Mouse (Mus musculus): ENCODE data around the gene 1110065P20Rik.

1110065P20Rik gene

GRCm38 (mm10) chr4:124850933-124851658 is at the start of gene 1110065P20Rik:
Gene 1110065P20Rik, minus strand, starts transcription at chr4:124851196.
- DNase-seq (ENCODE audit: low read depth, low spot score), result peak; percentile 31

GRCm38 (mm10) chr4:124899906-124900305 is 48.9 kb upstream of the 1110065P20Rik start:
- DNase-seq (ENCODE audit: low read depth, low spot score), result no peak

- DNase-seq (ENCODE audit: low read depth, low spot score), result no peak
These were observed 47.4 kb upstream of the 1110065P20Rik start for GRCm38 (mm10) chr4:124898428-124898827.

GRCm38 (mm10) chr4:124894508-124895428 is 43.8 kb upstream of the 1110065P20Rik start:
- no peak for DNase-seq (ENCODE audit: low read depth, low spot score)

GRCm38 (mm10) chr4:124893769-124894168 is 42.8 kb upstream of the 1110065P20Rik start:
- DNase-seq (ENCODE audit: low read depth, low spot score), result no peak

GRCm38 (mm10) chr4:124890831-124891230 is 39.8 kb upstream of the 1110065P20Rik start:
- no peak for DNase-seq (ENCODE audit: low read depth, low spot score)

- no peak for DNase-seq (ENCODE audit: low read depth, low spot score)
These were observed 38.9 kb upstream of the 1110065P20Rik start for GRCm38 (mm10) chr4:124889935-124890334.

- no peak for DNase-seq (ENCODE audit: low read depth, low spot score)
These were observed 37.7 kb upstream of the 1110065P20Rik start for GRCm38 (mm10) chr4:124888702-124889101.

- no peak for DNase-seq (ENCODE audit: low read depth, low spot score)
These were observed 31.2 kb upstream of the 1110065P20Rik start for GRCm38 (mm10) chr4:124882151-124882729.

GRCm38 (mm10) chr4:124881341-124881908 is 30.4 kb upstream of the 1110065P20Rik start:
- no peak for DNase-seq (ENCODE audit: low read depth, low spot score)

- no peak for DNase-seq (ENCODE audit: low read depth, low spot score)
These were observed 29.6 kb upstream of the 1110065P20Rik start, which contains the start of gene Epha10 for GRCm38 (mm10) chr4:124880599-124880998. Gene Epha10, plus strand, starts transcription at chr4:124880899.

GRCm38 (mm10) chr4:124872719-124873118 is 21.7 kb upstream of the 1110065P20Rik start:
- no peak for DNase-seq (ENCODE audit: low read depth, low spot score)

- no peak for DNase-seq (ENCODE audit: low read depth, low spot score)
These were observed 10.5 kb upstream of the 1110065P20Rik start, which contains the start of gene Maneal for GRCm38 (mm10) chr4:124861283-124862188. Gene Maneal, minus strand, starts transcription at chr4:124862171.

GRCm38 (mm10) chr4:124860446-124860845 is 9.4 kb upstream of the 1110065P20Rik start:
- no peak for DNase-seq (ENCODE audit: low read depth, low spot score)

GRCm38 (mm10) chr4:124858370-124858769 is 7.4 kb upstream of the 1110065P20Rik start:
- DNase-seq (ENCODE audit: low read depth, low spot score), result no peak

- DNase-seq (ENCODE audit: low read depth, low spot score), result no peak
These were observed 5.3 kb upstream of the 1110065P20Rik start for GRCm38 (mm10) chr4:124856294-124856693.

- DNase-seq (ENCODE audit: low read depth, low spot score), result peak; percentile 82
These were observed 609 bp downstream of the 1110065P20Rik start, which contains the start of gene Yrdc for GRCm38 (mm10) chr4:124850261-124850913. Gene Yrdc, plus strand, starts transcription at chr4:124850679.

- peak; percentile 19 for DNase-seq (ENCODE audit: low read depth, low spot score)
These were observed 1.2 kb downstream of the 1110065P20Rik start for GRCm38 (mm10) chr4:124849631-124850260.

- DNase-seq (ENCODE audit: low read depth, low spot score), result peak; percentile 64
These were observed 3.4 kb downstream of the 1110065P20Rik start for GRCm38 (mm10) chr4:124847573-124847972.
